Mouse (Mus musculus): Measurements from ENCODE around the gene Mad2l2. TPM values are rescaled to one million over a fixed set of nuclear protein-coding genes. Genes with fewer than 3 reads are reported as not detected.

Mad2l2 gene
- polyA plus RNA-seq, 1 experiment from 2014 or later: 100 TPM

DNA sequence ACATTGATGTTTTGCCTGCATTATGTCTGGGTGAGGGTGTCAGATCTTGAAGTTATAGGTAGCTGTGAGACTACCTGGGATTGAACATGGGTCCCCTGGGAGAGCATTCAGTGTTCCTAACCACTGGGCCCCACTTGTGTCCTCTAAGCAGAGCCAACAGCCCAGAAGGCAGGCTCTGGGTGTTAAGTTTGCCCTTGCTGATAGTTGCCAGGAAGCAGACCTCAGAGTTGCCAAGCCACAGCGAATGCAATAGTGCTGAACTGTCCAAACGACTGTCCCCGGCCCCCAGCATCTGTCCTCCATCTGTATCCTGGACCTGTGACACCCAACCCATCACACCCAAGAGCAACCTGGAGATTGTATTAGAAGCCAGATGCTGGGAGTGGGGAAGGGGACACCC is 31.5 kb upstream of the Mad2l2 start:
- Histone ChIP-seq H3K27me3 (ENCODE audit: control insufficient read depth, insufficient read depth, low read depth, low read length) (no peaks in the 10 kb centered on the region), H3K36me3 (ENCODE audit: control insufficient read depth, insufficient read depth, low read length) (no peaks in the 10 kb centered on the region), H3K4me1 (ENCODE audit: control insufficient read depth, insufficient read depth, low read length) (peaks cover 10% of the 10 kb centered on the region), H3K4me3 (ENCODE audit: low read depth, low read length) (no peak overlapping the region), H3K9me3 (replicated peaks; ENCODE audit: control insufficient read depth, low read length, poor library complexity, severe bottlenecking) (no peaks in the 10 kb centered on the region), H3K27ac (ENCODE audit: low read length) (no peak overlapping the region), H3K4me2 (ENCODE audit: low read length) (no peak overlapping the region), H3K9ac (ENCODE audit: low read depth, low read length) (no peak overlapping the region)
- WGBS: 90% methylated on average over 3 of the region's 3 CpGs
- no peak for ATAC-seq

DNA sequence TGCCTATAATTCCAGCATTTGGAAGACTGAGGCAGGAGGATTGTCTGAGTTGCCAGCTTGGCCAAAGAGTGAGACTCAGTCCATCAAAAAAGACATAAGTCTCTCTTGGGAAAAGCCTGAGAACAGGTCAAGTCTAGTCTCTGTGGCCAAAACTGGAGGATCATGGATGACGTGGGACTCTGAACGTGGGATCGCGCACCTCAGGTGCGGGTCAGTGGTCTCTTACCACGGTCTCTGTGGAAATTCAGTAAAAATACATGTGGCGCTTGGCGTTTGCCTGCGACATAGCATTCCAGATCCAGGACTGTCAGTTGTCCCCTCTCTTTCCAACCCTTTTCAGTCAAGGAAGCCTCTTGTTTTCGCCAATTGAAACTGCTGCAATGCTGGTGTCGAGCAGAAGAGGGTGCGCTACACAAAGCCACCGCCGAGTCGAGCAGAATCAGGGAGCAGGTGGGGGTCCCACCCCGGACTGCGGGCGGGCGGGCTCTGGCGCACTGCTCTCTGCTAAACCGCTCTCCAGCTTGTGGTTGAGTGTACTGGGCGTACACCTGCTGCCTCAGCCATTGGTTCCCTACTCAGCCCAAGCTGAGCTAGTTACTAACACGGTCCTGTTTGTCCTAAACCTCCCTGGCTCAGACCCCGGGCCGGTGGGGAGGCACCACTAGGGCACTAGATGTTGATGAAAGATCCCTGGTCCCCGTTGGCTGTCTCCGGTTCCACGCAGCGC is 28.2 kb upstream of the Mad2l2 start:
- WGBS: 17% methylated on average over 29 of the region's 29 CpGs
- H3K9ac ChIP-seq (ENCODE audit: low read depth, low read length): peak overlapping the region; percentile 47; the same call in 1 of the 2 replicates
- no peaks in the 10 kb centered on the region for H3K27me3 ChIP-seq (ENCODE audit: control insufficient read depth, insufficient read depth, low read depth, low read length)
- H3K4me3 ChIP-seq (ENCODE audit: low read depth, low read length): peak overlapping the region; percentile 10; the same call in 1 of the 2 replicates
- H3K4me1 ChIP-seq (ENCODE audit: control insufficient read depth, insufficient read depth, low read length): peaks cover 10% of the 10 kb centered on the region
- peak; percentile 86 for ATAC-seq
- peak overlapping the region; percentile 49 for H3K4me2 ChIP-seq (ENCODE audit: low read length)
- H3K9me3 ChIP-seq (replicated peaks; ENCODE audit: control insufficient read depth, low read length, poor library complexity, severe bottlenecking): no peaks in the 10 kb centered on the region
- peak overlapping the region; percentile 68 for H3K27ac ChIP-seq (ENCODE audit: low read length)
- H3K36me3 ChIP-seq (ENCODE audit: control insufficient read depth, insufficient read depth, low read length): 0 out of 2 replicates have a peak, but pooled peaks cover 2% of the 10 kb centered on the region

GRCm38 (mm10) chr4:148104146-148104545 is 26.0 kb upstream of the Mad2l2 start:
- Histone ChIP-seq H3K9me3 (replicated peaks; ENCODE audit: control insufficient read depth, low read length, poor library complexity, severe bottlenecking) (no peaks in the 10 kb centered on the region), H3K4me3 (ENCODE audit: low read depth, low read length) (no peak overlapping the region), H3K4me2 (ENCODE audit: low read length) (no peak overlapping the region), H3K27me3 (ENCODE audit: control insufficient read depth, insufficient read depth, low read depth, low read length) (no peaks in the 10 kb centered on the region), H3K9ac (ENCODE audit: low read depth, low read length) (no peak overlapping the region), H3K4me1 (ENCODE audit: control insufficient read depth, insufficient read depth, low read length) (peaks cover 10% of the 10 kb centered on the region), H3K27ac (ENCODE audit: low read length) (no peak overlapping the region), H3K36me3 (ENCODE audit: control insufficient read depth, insufficient read depth, low read length) (0 out of 2 replicates have a peak, but pooled peaks cover 2% of the 10 kb centered on the region)
- WGBS: 91% methylated on average over 3 of the region's 3 CpGs
- no peak for ATAC-seq

DNA sequence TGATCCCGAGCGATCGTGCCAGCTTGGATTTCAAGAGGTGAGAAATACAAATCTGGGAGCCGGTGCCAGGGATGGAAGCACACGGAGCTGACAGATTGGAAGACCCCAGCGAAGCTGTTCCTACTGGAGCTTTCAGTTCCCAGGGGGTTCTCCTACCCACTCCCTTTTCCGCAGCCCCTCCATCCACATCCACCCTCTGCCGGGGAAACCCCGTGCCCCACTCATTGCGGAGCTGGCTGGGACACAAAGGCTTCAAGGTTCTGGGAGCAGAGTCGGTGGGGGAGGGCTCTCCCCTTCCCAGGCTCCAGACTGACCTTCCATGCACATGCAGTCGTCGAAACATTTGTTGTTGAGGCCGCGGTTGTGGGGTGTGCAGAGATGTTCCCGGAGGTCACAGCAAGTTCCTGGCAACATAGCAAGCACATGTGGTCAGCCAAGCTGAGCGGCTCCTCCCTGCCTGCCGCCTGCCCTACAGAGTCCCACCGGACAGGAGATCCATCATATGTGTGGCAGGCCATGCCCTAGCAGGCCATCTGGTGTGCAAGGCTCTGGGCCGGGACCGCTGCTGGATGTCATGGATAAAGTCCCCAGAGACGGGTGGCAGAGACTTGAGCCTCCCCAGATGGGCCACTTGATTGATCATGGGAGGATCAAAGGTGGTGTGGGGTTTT is 22.4 kb upstream of the Mad2l2 start:
- Histone ChIP-seq H3K4me2 (ENCODE audit: low read length) (no peak overlapping the region), H3K36me3 (ENCODE audit: control insufficient read depth, insufficient read depth, low read length) (peaks cover 6% of the 10 kb centered on the region; the same call in 1 of the 2 replicates), H3K9ac (ENCODE audit: low read depth, low read length) (no peak overlapping the region), H3K4me3 (ENCODE audit: low read depth, low read length) (no peak overlapping the region), H3K4me1 (ENCODE audit: control insufficient read depth, insufficient read depth, low read length) (no peaks in the 10 kb centered on the region), H3K9me3 (replicated peaks; ENCODE audit: control insufficient read depth, low read length, poor library complexity, severe bottlenecking) (no peaks in the 10 kb centered on the region), H3K27ac (ENCODE audit: low read length) (no peak overlapping the region), H3K27me3 (ENCODE audit: control insufficient read depth, insufficient read depth, low read depth, low read length) (no peaks in the 10 kb centered on the region)
- ATAC-seq: no peak
- WGBS: 66% methylated on average over 22 of the region's 22 CpGs

DNA sequence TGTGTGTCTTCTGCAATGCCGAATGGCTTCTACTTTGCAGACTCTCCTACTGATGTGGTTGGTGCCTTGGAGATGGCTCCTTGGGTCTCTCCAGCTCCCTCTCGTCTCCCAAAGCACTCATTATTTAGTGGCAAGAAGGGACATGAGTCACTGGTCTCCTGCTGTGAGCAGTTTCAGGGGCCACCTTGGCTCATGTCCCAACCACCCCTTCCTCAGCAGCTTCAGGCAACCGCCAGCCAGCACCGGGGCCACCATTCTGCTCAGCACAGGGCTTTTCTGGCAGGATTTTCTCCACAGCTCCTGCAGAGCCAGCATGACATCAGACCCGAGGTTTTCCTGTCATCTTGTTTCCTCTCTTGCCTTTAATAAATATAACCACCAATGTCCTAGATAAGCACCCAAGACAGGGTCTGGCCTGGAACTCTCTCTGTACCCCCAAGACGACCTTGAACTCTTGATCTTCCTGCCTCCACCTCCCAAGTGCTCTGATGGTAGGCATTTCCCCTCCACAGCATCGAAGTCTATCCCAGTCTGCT is 21.6 kb upstream of the Mad2l2 start:
- no peak for ATAC-seq
- H3K4me1 ChIP-seq (ENCODE audit: control insufficient read depth, insufficient read depth, low read length): no peaks in the 10 kb centered on the region
- H3K27me3 ChIP-seq (ENCODE audit: control insufficient read depth, insufficient read depth, low read depth, low read length): no peaks in the 10 kb centered on the region
- WGBS: 75% methylated on average over 7 of the region's 7 CpGs
- no peak overlapping the region for H3K4me2 ChIP-seq (ENCODE audit: low read length)
- H3K4me3 ChIP-seq (ENCODE audit: low read depth, low read length): no peak overlapping the region
- H3K9ac ChIP-seq (ENCODE audit: low read depth, low read length): no peak overlapping the region
- no peaks in the 10 kb centered on the region for H3K9me3 ChIP-seq (replicated peaks; ENCODE audit: control insufficient read depth, low read length, poor library complexity, severe bottlenecking)
- no peak overlapping the region for H3K27ac ChIP-seq (ENCODE audit: low read length)
- peaks cover 6% of the 10 kb centered on the region; the same call in 1 of the 2 replicates for H3K36me3 ChIP-seq (ENCODE audit: control insufficient read depth, insufficient read depth, low read length)

GRCm38 (mm10) chr4:148109215-148109614 is 21.0 kb upstream of the Mad2l2 start:
- Histone ChIP-seq H3K9ac (ENCODE audit: low read depth, low read length) (no peak overlapping the region), H3K27ac (ENCODE audit: low read length) (no peak overlapping the region), H3K4me2 (ENCODE audit: low read length) (no peak overlapping the region), H3K4me3 (ENCODE audit: low read depth, low read length) (no peak overlapping the region), H3K4me1 (ENCODE audit: control insufficient read depth, insufficient read depth, low read length) (no peaks in the 10 kb centered on the region), H3K9me3 (replicated peaks; ENCODE audit: control insufficient read depth, low read length, poor library complexity, severe bottlenecking) (no peaks in the 10 kb centered on the region), H3K36me3 (ENCODE audit: control insufficient read depth, insufficient read depth, low read length) (peaks cover 8% of the 10 kb centered on the region; the same call in 1 of the 2 replicates), H3K27me3 (ENCODE audit: control insufficient read depth, insufficient read depth, low read depth, low read length) (no peaks in the 10 kb centered on the region)
- WGBS: 95% methylated on average over 5 of the region's 5 CpGs
- ATAC-seq: no peak

DNA sequence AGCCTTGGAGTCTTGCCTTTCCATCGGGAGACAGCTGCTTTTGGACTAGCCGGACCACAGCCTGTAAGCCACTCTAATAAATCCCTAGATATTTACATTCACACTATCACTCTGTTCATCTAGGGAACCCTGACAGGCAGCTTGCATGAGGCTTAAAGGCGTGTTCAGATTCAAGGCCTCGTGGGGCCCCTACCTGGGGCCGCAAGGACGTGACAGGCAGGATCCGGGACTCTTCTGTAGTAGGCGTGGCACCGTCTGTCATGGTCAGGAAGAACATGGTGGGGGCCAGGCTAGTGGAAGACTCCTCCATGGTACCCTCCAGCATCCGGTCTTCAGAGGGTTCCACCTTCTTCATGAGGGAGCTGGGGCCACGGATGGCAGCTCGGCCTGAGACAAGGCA is 17.7 kb upstream of the Mad2l2 start:
- H3K4me2 ChIP-seq (ENCODE audit: low read length): no peak overlapping the region
- H3K9ac ChIP-seq (ENCODE audit: low read depth, low read length): no peak overlapping the region
- no peak overlapping the region for H3K4me3 ChIP-seq (ENCODE audit: low read depth, low read length)
- WGBS: 83% methylated on average over 12 of the region's 12 CpGs
- H3K27ac ChIP-seq (ENCODE audit: low read length): no peak overlapping the region
- H3K9me3 ChIP-seq (replicated peaks; ENCODE audit: control insufficient read depth, low read length, poor library complexity, severe bottlenecking): no peaks in the 10 kb centered on the region
- no peaks in the 10 kb centered on the region for H3K27me3 ChIP-seq (ENCODE audit: control insufficient read depth, insufficient read depth, low read depth, low read length)
- no peak for ATAC-seq
- peaks cover 9% of the 10 kb centered on the region; the same call in 1 of the 2 replicates for H3K36me3 ChIP-seq (ENCODE audit: control insufficient read depth, insufficient read depth, low read length)
- H3K4me1 ChIP-seq (ENCODE audit: control insufficient read depth, insufficient read depth, low read length): peaks cover 9% of the 10 kb centered on the region

GRCm38 (mm10) chr4:148114758-148115391 is 15.3 kb upstream of the Mad2l2 start:
- WGBS: 5% methylated on average over 15 of the region's 15 CpGs

More at GRCm38 (mm10) chr4:148114758-148115391, 15.3 kb upstream of the Mad2l2 start:
- Histone ChIP-seq H3K27me3 (ENCODE audit: control insufficient read depth, insufficient read depth, low read depth, low read length) (no peaks in the 10 kb centered on the region), H3K27ac (ENCODE audit: low read length) (peak overlapping the region; percentile 76; the same call in 1 of the 2 replicates), H3K4me2 (ENCODE audit: low read length) (peak overlapping the region; percentile 28; the same call in 1 of the 2 replicates), H3K4me3 (ENCODE audit: low read depth, low read length) (no peak overlapping the region), H3K4me1 (ENCODE audit: control insufficient read depth, insufficient read depth, low read length) (peaks cover 9% of the 10 kb centered on the region), H3K9me3 (replicated peaks; ENCODE audit: control insufficient read depth, low read length, poor library complexity, severe bottlenecking) (no peaks in the 10 kb centered on the region), H3K36me3 (ENCODE audit: control insufficient read depth, insufficient read depth, low read length) (peaks cover 9% of the 10 kb centered on the region; the same call in 1 of the 2 replicates), H3K9ac (ENCODE audit: low read depth, low read length) (peak overlapping the region; percentile 39; the same call in 1 of the 2 replicates)
- peak; percentile 71 for ATAC-seq

Measured in midbrain, embryonic 16.5 days (tissue).